Mouse (Mus musculus) cerebellum, adult 2 months (tissue): Measurements from ENCODE around the gene Dyx1c1.
A peak's percentile ranks its signal among the peaks of the same experiment; 100 is the strongest.

Experiments used
- CTCF ChIP-seq: fragments of 200-500 bp; IDR thresholded peaks from 2 replicates; pipeline ENCODE4 v1.5.1; 2011; ENCODE audit warnings: low read depth, mild to moderate bottlenecking, control low read depth, low read length, moderate library complexity, borderline replicate concordance; ENCODE audit not compliant: insufficient read depth
- POLR2A ChIP-seq: fragments of 200-500 bp; IDR thresholded peaks from 2 replicates; pipeline ENCODE4 v1.6.1; 2011; ENCODE audit warnings: low read length, control low read depth, borderline replicate concordance; ENCODE audit not compliant: insufficient read depth

DNA sequence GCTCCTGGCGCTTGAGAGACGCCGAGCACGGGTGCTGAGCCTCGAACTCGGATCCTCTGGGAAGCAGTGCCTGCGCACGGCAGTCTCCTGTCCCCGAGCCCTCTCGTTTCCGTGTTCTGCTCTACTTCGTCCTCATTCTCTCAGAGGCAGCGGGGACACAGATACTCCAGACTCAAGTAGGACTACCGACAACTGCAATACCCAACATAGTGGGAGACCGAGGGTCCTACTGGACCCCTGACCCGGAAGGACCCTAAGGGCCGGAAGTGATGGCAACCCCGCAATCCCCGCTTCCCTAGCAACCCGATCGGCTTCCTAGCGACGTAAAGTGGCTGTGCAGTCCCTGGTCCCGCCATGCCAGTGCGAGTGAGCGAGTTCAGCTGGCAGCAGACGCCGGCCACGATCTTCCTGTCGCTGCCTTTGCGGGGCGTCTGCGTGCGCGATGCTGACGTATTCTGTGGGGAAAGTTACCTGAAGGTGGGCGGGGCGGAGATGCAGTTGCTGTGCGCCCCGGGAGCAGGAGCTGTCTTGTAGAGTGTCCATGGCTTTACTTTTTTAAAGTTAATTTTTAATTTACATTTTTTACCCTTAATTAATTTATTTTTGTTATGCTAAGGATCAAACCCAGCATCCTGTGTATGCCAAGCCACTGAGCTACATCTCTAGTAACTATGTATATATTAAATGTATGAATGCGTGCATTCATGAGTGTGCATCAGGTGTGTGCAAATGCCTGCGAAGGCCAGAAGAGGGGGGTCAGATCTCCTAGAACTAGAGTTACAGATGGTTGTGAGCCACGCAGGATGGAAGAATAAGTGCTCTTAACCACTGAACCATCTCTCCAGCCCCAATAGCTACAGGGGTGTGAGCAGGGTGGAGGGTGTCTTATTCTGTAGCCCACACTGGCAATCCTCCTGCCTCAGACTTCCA is at the start of gene Dyx1c1, which contains the start of gene Gm44503:
- TF ChIP-seq POLR2A = peak; percentile 33; the same call in 1 of the 2 replicates
- TF ChIP-seq CTCF = no peak
